Mouse (Mus musculus): Measurements from ENCODE around the gene 4930447C04Rik. TPM values are rescaled to one million over a fixed set of nuclear protein-coding genes. Genes with fewer than 3 reads are reported as not detected.
A peak's percentile ranks its signal among the peaks of the same experiment; 100 is the strongest.

4930447C04Rik gene
- polyA plus RNA-seq, 1 experiment from 2014 or later, result 0.57 TPM

- H3K9me3 ChIP-seq (ENCODE audit: control insufficient read depth, low read length), result no peaks in the 10 kb centered on the region
- H3K36me3 ChIP-seq (ENCODE audit: control insufficient read depth, insufficient read depth, low read length), result no peaks in the 10 kb centered on the region
- no peak overlapping the region for H3K9ac ChIP-seq (ENCODE audit: low read length)
- DNase-seq (ENCODE audit: low spot score), result no peak
- peaks cover 28% of the 10 kb centered on the region for H3K27me3 ChIP-seq (ENCODE audit: control insufficient read depth, insufficient read depth, low read length)
- TF ChIP-seq EP300 (optimal IDR thresholded peaks at IDR 0.05) (no peak), CTCF (IDR thresholded peaks at IDR 0.05; ENCODE audit: low read depth) (no peak)
- no peak overlapping the region for H3K4me2 ChIP-seq (replicated peaks; ENCODE audit: low read depth)
- H3K27ac ChIP-seq (replicated peaks), result no peak overlapping the region
- ATAC-seq (ENCODE audit: low FRiP score, low TSS enrichment), result no peak
- no peaks in the 10 kb centered on the region for H3K4me1 ChIP-seq (replicated peaks; ENCODE audit: control insufficient read depth, insufficient read depth)
- H3K4me3 ChIP-seq (ENCODE audit: low read depth, low read length), result no peak overlapping the region
These were observed 6.2 kb upstream of the 4930447C04Rik start for GRCm38 (mm10) chr12:72946805-72947204.

- Histone ChIP-seq H3K36me3 (ENCODE audit: control insufficient read depth, insufficient read depth, low read length) (no peaks in the 10 kb centered on the region), H3K27me3 (ENCODE audit: control insufficient read depth, insufficient read depth, low read length) (peaks cover 28% of the 10 kb centered on the region), H3K4me2 (replicated peaks; ENCODE audit: low read depth) (no peak overlapping the region), H3K27ac (replicated peaks) (no peak overlapping the region), H3K4me1 (replicated peaks; ENCODE audit: control insufficient read depth, insufficient read depth) (no peaks in the 10 kb centered on the region), H3K9ac (ENCODE audit: low read length) (no peak overlapping the region), H3K9me3 (ENCODE audit: control insufficient read depth, low read length) (no peaks in the 10 kb centered on the region), H3K4me3 (ENCODE audit: low read depth, low read length) (no peak overlapping the region)
- DNase-seq (ENCODE audit: low spot score), result no peak
- no peak for ATAC-seq (ENCODE audit: low FRiP score, low TSS enrichment)
- 17% methylated on average over 8 of the region's 8 CpGs for WGBS
- TF ChIP-seq EP300 (optimal IDR thresholded peaks at IDR 0.05) (no peak), CTCF (IDR thresholded peaks at IDR 0.05; ENCODE audit: low read depth) (no peak)
These were observed 5.5 kb upstream of the 4930447C04Rik start for GRCm38 (mm10) chr12:72946064-72946395.

GRCm38 (mm10) chr12:72945301-72946063, 4.9 kb upstream of the 4930447C04Rik start:
- DNase-seq (ENCODE audit: low spot score) (no peak), ATAC-seq (ENCODE audit: low FRiP score, low TSS enrichment) (no peak)
- no peaks in the 10 kb centered on the region for H3K9me3 ChIP-seq (ENCODE audit: control insufficient read depth, low read length)
- H3K4me3 ChIP-seq (ENCODE audit: low read depth, low read length), result peak overlapping the region; percentile 29
- H3K36me3 ChIP-seq (ENCODE audit: control insufficient read depth, insufficient read depth, low read length), result no peaks in the 10 kb centered on the region
- peak overlapping the region; percentile 46 for H3K4me2 ChIP-seq (replicated peaks; ENCODE audit: low read depth)
- TF ChIP-seq EP300 (optimal IDR thresholded peaks at IDR 0.05) (no peak), CTCF (IDR thresholded peaks at IDR 0.05; ENCODE audit: low read depth) (no peak)
- no peak overlapping the region for H3K27ac ChIP-seq (replicated peaks)
- H3K9ac ChIP-seq (ENCODE audit: low read length), result no peak overlapping the region
- peaks cover 31% of the 10 kb centered on the region for H3K27me3 ChIP-seq (ENCODE audit: control insufficient read depth, insufficient read depth, low read length)
- under 1% methylated on average over 73 of the region's 89 CpGs for WGBS
- H3K4me1 ChIP-seq (replicated peaks; ENCODE audit: control insufficient read depth, insufficient read depth), result no peaks in the 10 kb centered on the region

- no peak overlapping the region for H3K9ac ChIP-seq (ENCODE audit: low read length)
- no peak overlapping the region for H3K27ac ChIP-seq (replicated peaks)
- H3K4me1 ChIP-seq (replicated peaks; ENCODE audit: control insufficient read depth, insufficient read depth), result no peaks in the 10 kb centered on the region
- peak overlapping the region; percentile 29; the same call in 1 of the 2 replicates for H3K4me3 ChIP-seq (ENCODE audit: low read depth, low read length)
- no peaks in the 10 kb centered on the region for H3K9me3 ChIP-seq (ENCODE audit: control insufficient read depth, low read length)
- H3K27me3 ChIP-seq (ENCODE audit: control insufficient read depth, insufficient read depth, low read length), result peaks cover 39% of the 10 kb centered on the region
- 3% methylated on average over 24 of the region's 24 CpGs for WGBS
- DNase-seq (ENCODE audit: low spot score) (no peak), ATAC-seq (ENCODE audit: low FRiP score, low TSS enrichment) (no peak)
- no peak for TF ChIP-seq EP300 (optimal IDR thresholded peaks at IDR 0.05)
- TF ChIP-seq CTCF (IDR thresholded peaks at IDR 0.05; ENCODE audit: low read depth), result no peak
- no peaks in the 10 kb centered on the region for H3K36me3 ChIP-seq (ENCODE audit: control insufficient read depth, insufficient read depth, low read length)
- H3K4me2 ChIP-seq (replicated peaks; ENCODE audit: low read depth), result peak overlapping the region; percentile 46; the same call in 1 of the 2 replicates
These were observed 4.0 kb upstream of the 4930447C04Rik start for GRCm38 (mm10) chr12:72944411-72945225.

GRCm38 (mm10) chr12:72943574-72944110, 3.1 kb upstream of the 4930447C04Rik start:
- H3K9me3 ChIP-seq (ENCODE audit: control insufficient read depth, low read length), result no peaks in the 10 kb centered on the region

More at GRCm38 (mm10) chr12:72943574-72944110, 3.1 kb upstream of the 4930447C04Rik start:
- Histone ChIP-seq H3K4me2 (replicated peaks; ENCODE audit: low read depth) (no peak overlapping the region), H3K27ac (replicated peaks) (no peak overlapping the region), H3K4me1 (replicated peaks; ENCODE audit: control insufficient read depth, insufficient read depth) (no peaks in the 10 kb centered on the region), H3K9ac (ENCODE audit: low read length) (no peak overlapping the region), H3K36me3 (ENCODE audit: control insufficient read depth, insufficient read depth, low read length) (no peaks in the 10 kb centered on the region), H3K27me3 (ENCODE audit: control insufficient read depth, insufficient read depth, low read length) (peaks cover 46% of the 10 kb centered on the region), H3K4me3 (ENCODE audit: low read depth, low read length) (no peak overlapping the region)
- no peak for DNase-seq (ENCODE audit: low spot score)
- ATAC-seq (ENCODE audit: low FRiP score, low TSS enrichment), result no peak
- WGBS, result 9% methylated on average over 2 of the region's 2 CpGs
- TF ChIP-seq EP300 (optimal IDR thresholded peaks at IDR 0.05) (no peak), CTCF (IDR thresholded peaks at IDR 0.05; ENCODE audit: low read depth) (no peak)
